Mouse (Mus musculus) spleen, postnatal 10 days (tissue): ENCODE measurements at regions not wholly inside any gene's neighbourhood (a gene's known extent, or its start where the extent isn't known, plus 50 kb on each side); places are given as distances from the start of the nearest gene placed in this dataset.

ENCODE experiments used
- DNase-seq, 2 experiments: peaks; one replicate each; pipeline ENCODE4 v3.0.0; 2021 to 2022; ENCODE audit warnings: low spot score in 2 of 2

DNA sequence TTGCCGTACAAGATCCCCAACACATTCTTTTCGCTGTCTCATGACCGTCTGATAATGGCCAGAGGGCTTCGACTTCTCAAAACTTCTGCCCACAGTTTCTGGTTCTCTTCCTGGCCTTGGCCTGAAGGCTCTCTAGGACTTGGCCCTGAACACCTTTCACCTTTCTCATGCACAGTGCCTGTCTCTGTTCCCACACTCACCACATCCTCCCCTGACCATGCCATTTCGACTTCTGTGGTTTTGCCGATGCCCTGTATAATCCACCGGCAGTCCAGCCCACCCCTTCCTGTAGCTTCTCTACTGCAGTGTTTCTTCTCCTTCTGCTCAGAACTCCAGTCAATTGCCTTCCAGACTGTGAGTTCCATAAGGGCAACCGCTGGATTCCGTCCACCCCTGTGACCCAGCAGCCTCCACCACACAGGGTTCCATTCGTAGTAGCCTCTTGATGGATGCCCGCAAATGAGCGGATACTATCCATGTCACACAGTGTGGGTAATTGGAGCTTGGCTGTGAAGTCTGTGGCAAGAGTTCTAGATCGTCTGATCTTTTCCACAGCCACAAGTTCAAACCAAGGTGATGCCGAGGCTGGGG is 53.3 kb upstream of the Cnih3 start:
- peak in 1 of 2 experiments; percentile 9 for DNase-seq

DNA sequence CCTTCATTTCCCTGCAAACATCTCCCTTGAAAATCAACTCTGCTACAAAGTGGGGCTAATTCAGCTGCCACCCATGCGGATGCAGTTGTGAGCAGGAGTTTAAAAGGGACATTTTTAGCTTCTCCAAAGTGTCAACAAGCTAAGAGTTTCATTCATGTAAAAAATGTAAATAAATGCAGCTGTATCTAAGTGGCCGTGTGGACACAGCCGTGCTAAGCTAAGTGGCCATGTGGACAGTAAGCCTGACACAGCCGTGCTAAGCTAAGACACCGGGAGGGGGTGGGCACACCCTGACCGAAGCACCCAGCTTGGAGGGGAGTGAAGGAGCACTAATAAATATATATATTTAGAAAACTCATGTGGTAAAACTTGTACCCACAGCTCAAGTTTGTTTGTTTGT is 52.6 kb upstream of the Cnih3 start:
- DNase-seq, result peak in 1 of 2 experiments; percentile 8

DNA sequence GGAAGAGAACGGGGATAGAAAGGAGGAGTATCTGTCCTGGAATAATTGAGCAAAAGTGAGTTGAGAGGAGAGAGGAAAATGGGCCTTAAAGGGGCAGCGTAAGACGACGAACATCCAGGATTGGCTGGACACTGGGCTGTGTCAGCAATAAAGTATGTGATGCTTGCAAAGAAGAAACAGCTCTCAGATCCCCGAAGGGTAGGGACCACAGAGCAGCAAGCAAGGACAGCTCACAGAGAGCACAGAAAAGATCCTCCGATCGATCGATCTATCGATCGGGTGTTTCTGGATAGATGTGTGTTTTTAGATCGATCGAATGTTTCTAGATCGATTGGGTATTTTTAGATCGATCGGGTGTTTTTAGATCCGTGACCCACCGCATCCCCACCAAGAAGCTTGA is 50.3 kb upstream of the Cnih3 start:
- peak in 1 of 2 experiments; percentile 1 for DNase-seq
